Mouse (Mus musculus) midbrain, embryonic 11.5 days (tissue): ENCODE measurements at regions not wholly inside any gene's neighbourhood (a gene's known extent, or its start where the extent isn't known, plus 50 kb on each side); places are given as distances from the start of the nearest gene placed in this dataset.

Experiments
- ATAC-seq: fragments of 200-750 bp; cut with Nextera tagmentation; 2 replicates; pipeline ENCODE4 v1.8.0; 2017; ENCODE audit warnings: moderate TSS enrichment, moderate library complexity; ENCODE audit not compliant: low FRiP score
- DNase-seq: peaks from one replicate; pipeline ENCODE4 v3.0.0; 2015; ENCODE audit warnings: low spot score; ENCODE audit errors: missing footprints
- H3K27ac ChIP-seq: fragments of 300-500 bp; sonication (generic); 2 replicates; pipeline ENCODE4 v1.5.1; 2014; ENCODE audit warnings: low read depth, low read length
- H3K27me3 ChIP-seq: fragments of 300-500 bp; sonication (generic); 2 replicates; pipeline ENCODE4 v1.6.1; 2014; ENCODE audit warnings: mild to moderate bottlenecking, low read length, moderate library complexity, mixed read lengths; ENCODE audit not compliant: control insufficient read depth, insufficient read depth
- H3K36me3 ChIP-seq: fragments of 300-500 bp; sonication (generic); 2 replicates; pipeline ENCODE4 v1.6.1; 2014; ENCODE audit warnings: mild to moderate bottlenecking, low read length, moderate library complexity, mixed read lengths; ENCODE audit not compliant: control insufficient read depth, insufficient read depth
- H3K4me1 ChIP-seq: fragments of 300-500 bp; sonication (generic); 2 replicates; pipeline ENCODE4 v1.6.1; 2014; ENCODE audit warnings: low read length; ENCODE audit not compliant: control insufficient read depth, insufficient read depth
- H3K4me2 ChIP-seq: fragments of 300-500 bp; sonication (generic); 2 replicates; pipeline ENCODE4 v1.6.1; 2014; ENCODE audit warnings: mild to moderate bottlenecking, moderate library complexity
- H3K4me3 ChIP-seq: fragments of 300-500 bp; sonication (generic); 2 replicates; pipeline ENCODE4 v1.5.1; 2014; ENCODE audit warnings: low read depth, low read length
- H3K9ac ChIP-seq: fragments of 300-500 bp; sonication (generic); 2 replicates; pipeline ENCODE4 v1.6.1; 2014; ENCODE audit warnings: low read length
- H3K9me3 ChIP-seq: fragments of 300-500 bp; sonication (generic); 2 replicates; pipeline ENCODE4 v1.6.1; 2016; ENCODE audit warnings: low read length; ENCODE audit not compliant: control insufficient read depth
- WGBS: fragments of 180-500 bp; shearing (Covaris S2); extraction: QIAGEN DNeasy Blood & Tissue Kit; methylation state at CpG from one replicate; pipeline ENCODE4 v1.1.7; 2014; 5-methylcytosine and 5-hydroxymethylcytosine counted together

DNA sequence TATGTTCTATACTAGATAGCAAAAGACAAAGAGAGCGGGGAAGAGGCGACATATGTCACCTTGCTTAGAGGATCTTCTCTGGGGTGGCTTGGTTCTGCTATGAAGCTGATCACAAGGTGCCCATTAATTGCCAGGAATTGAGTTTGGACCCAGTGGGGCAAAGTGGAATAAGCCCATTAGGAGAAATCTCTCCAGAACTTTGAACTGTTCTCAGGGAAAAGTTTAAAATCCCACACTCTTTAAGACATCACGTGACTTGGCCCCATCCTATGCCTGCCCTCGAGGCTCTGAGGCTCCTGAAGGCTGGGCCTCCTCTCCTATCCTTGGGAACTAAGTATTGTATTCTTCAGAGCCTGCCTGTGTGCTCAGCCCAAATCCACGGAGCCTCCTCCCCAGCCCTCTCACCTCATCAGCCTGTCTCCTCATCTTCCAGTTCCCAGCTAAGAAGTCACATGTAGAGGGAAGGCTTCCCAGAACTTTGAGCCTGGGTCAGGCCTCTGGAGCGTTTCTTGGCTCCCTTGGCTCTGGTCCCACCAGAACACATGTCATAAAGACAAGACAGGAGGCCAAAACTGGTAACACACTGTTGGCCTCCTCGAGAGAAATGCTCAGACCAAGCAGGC is 151.5 kb upstream of the Habp2 start:
- peak; percentile 41 for DNase-seq
- Histone ChIP-seq H3K4me2 (no peak overlapping the region), H3K9ac (no peak overlapping the region), H3K36me3 (no peaks in the 10 kb centered on the region), H3K4me3 (no peak overlapping the region), H3K4me1 (peaks cover 27% of the 10 kb centered on the region), H3K9me3 (no peaks in the 10 kb centered on the region), H3K27me3 (no peaks in the 10 kb centered on the region; the same call in 1 of the 2 replicates), H3K27ac (no peak overlapping the region)
- WGBS, result 84% methylated on average over 7 of the region's 7 CpGs
- no peak for ATAC-seq

DNA sequence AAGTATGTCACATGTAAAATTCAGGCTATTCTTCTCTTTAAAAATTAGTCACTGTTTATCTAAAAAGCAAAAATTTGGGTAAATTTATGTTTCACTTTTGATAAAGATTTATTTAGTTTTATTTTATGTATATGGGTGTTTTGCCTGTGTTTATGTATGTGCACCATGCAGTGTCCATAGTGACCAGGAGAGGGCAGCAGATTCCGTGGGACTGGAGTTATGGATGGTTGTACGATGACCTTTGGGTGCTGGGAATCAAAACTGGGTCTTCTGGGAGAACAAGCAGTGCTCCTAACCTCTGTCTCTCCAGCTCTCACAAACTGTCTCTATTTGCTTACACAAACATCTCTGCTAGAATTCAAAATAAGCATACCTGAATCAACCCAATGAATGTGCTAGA is 146.4 kb upstream of the Habp2 start:
- ATAC-seq (no peak), DNase-seq (no peak)
- Histone ChIP-seq H3K4me1 (no peaks in the 10 kb centered on the region), H3K4me2 (no peak overlapping the region), H3K27ac (no peak overlapping the region), H3K9me3 (peaks cover 11% of the 10 kb centered on the region; the same call in 1 of the 2 replicates), H3K36me3 (no peaks in the 10 kb centered on the region), H3K9ac (no peak overlapping the region), H3K27me3 (no peaks in the 10 kb centered on the region; the same call in 1 of the 2 replicates), H3K4me3 (no peak overlapping the region)
- WGBS, result 82% methylated on average over 2 of the region's 2 CpGs

DNA sequence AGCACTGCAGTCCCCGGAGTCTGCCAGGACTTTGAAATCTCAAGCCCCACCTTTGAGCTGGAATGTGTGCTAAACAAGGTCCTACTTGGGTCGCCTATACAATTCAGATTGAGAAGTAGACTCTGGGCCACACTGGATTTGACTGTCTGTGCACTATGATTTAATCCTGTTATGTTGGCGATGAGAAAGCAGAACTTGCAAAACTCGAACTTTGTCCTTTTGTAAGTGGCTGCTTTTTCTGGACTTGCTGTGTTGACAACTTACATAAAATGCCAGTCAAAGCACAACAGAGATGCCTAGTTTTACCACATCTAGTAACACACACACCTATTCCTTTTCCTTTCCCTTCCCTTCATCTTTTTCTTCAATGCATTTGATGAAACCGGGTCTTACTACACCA is 142.7 kb upstream of the Habp2 start:
- Histone ChIP-seq H3K4me3 (no peak overlapping the region), H3K4me1 (no peaks in the 10 kb centered on the region), H3K36me3 (no peaks in the 10 kb centered on the region), H3K27ac (no peak overlapping the region), H3K27me3 (no peaks in the 10 kb centered on the region), H3K4me2 (no peak overlapping the region), H3K9me3 (peaks cover 11% of the 10 kb centered on the region; the same call in 1 of the 2 replicates), H3K9ac (no peak overlapping the region)
- WGBS, result 85% methylated on average over 5 of the region's 5 CpGs
- DNase-seq (no peak), ATAC-seq (no peak)

DNA sequence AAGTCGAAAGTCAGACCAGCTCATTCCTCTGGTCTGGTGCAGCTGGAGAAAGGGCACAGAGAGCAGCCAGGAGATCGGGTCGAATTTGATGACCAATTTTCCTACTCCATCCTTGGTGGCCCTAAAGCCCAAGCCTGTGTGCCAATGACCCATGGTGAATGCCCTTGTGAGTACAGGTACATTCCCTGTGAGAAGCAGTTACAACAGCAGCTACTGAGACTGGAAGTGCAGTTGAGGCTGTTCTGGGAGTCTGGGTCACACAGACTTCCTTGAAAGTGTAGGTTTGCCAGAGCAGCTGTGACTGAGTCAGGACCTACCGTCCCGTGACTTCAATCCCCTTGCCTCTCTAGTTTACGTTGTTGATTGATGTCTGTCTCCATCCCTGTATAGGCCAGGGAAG is 129.8 kb upstream of the Habp2 start:
- no peak overlapping the region for H3K9ac ChIP-seq
- no peaks in the 10 kb centered on the region for H3K27me3 ChIP-seq
- no peak overlapping the region for H3K4me3 ChIP-seq
- ATAC-seq (no peak), DNase-seq (no peak)
- WGBS, result 76% methylated on average over 6 of the region's 6 CpGs
- no peaks in the 10 kb centered on the region for H3K4me1 ChIP-seq
- H3K36me3 ChIP-seq, result no peaks in the 10 kb centered on the region
- no peaks in the 10 kb centered on the region for H3K9me3 ChIP-seq
- H3K4me2 ChIP-seq, result no peak overlapping the region
- H3K27ac ChIP-seq, result no peak overlapping the region

DNA sequence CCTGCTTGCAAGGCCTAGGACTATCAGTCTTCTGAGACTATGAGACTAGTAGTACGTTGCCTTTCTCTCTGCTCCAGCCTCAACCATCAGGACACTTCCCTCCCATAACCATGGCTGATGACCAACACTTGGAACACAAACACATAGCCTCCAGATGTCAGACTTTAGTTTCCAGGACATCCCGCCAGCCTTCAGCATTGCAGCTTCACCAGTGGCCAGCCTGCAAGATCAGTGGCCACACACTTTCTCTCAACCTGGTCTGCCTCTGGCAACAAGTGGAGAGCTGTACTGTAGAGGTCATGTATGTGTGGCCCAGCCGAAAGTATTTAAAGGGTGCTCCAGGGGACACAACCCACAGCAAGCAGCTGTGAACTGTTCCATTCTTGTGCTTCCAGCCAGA is 124.8 kb upstream of the Habp2 start:
- Histone ChIP-seq H3K27ac (no peak overlapping the region), H3K4me3 (no peak overlapping the region), H3K9ac (no peak overlapping the region), H3K4me1 (no peaks in the 10 kb centered on the region), H3K4me2 (no peak overlapping the region), H3K27me3 (no peaks in the 10 kb centered on the region), H3K9me3 (no peaks in the 10 kb centered on the region), H3K36me3 (no peaks in the 10 kb centered on the region)
- WGBS, result 88% methylated on average over 3 of the region's 3 CpGs
- ATAC-seq (no peak), DNase-seq (no peak)

DNA sequence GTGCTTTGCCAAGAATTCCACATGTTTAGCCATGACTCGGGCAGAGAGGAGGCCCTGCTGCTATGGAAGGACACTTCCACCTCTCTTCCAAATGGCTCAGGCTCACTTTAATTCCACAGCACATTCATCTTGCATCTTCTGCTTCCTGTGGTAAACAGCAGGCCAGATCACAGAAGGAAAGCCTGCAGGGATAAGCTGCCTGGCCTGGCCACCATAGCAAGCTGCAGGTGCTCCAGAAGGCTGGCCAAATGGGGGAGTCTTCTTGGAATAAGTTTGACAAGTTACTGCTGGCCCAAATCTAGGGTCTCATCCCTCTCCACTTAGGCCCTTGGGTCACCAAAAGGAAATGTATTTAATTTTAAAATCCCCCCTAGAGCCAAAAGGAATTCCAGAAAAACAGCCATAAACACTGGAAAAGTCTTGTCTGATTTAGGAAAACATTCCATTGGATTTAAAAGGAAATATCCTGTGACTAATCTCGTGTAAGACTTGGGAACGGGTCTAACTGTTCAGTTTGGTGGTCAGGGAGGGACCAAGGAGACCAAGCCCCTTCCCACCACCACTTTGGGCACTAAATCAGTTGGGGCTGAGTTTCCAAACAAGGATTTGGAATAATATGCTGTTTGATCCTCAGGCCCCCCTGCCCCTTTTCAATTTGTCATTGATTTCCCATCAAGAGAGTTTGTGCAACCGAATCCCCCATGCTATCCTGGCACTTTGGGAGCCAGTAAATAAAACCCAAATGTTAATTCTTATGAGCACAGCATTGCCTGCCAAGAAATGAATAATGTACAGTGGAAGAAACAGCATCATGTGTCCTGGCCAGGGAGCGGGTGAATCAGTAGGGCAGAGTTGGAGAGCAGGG is 117.6 kb upstream of the Habp2 start:
- H3K9ac ChIP-seq, result no peak overlapping the region
- DNase-seq (no peak), ATAC-seq (no peak)
- no peaks in the 10 kb centered on the region for H3K36me3 ChIP-seq
- H3K27ac ChIP-seq, result no peak overlapping the region
- 81% methylated on average over 5 of the region's 5 CpGs for WGBS
- no peak overlapping the region for H3K4me3 ChIP-seq
- no peaks in the 10 kb centered on the region for H3K4me1 ChIP-seq
- H3K27me3 ChIP-seq, result no peaks in the 10 kb centered on the region
- H3K9me3 ChIP-seq, result no peaks in the 10 kb centered on the region; the same call in 1 of the 2 replicates
- no peak overlapping the region for H3K4me2 ChIP-seq

DNA sequence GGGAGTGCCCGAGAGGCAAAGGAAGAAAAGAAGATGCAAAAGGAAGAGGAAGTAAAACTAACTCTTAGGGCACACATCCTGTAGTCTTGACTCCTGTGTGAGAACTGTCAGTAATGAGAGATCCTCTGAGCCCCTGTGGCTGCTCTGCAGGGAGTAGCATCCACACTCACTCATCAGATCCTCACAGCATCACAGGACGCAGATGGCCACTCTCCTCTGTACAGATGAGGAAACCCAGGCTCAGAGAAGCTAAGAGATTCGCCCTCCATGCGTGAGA is 117.0 kb upstream of the Habp2 start:
- Histone ChIP-seq H3K4me2 (no peak overlapping the region), H3K4me3 (no peak overlapping the region), H3K4me1 (no peaks in the 10 kb centered on the region), H3K27ac (no peak overlapping the region), H3K9ac (no peak overlapping the region), H3K9me3 (no peaks in the 10 kb centered on the region; the same call in 1 of the 2 replicates), H3K36me3 (no peaks in the 10 kb centered on the region), H3K27me3 (no peaks in the 10 kb centered on the region)
- DNase-seq (no peak), ATAC-seq (no peak)
- WGBS, result 78% methylated on average over 4 of the region's 4 CpGs

DNA sequence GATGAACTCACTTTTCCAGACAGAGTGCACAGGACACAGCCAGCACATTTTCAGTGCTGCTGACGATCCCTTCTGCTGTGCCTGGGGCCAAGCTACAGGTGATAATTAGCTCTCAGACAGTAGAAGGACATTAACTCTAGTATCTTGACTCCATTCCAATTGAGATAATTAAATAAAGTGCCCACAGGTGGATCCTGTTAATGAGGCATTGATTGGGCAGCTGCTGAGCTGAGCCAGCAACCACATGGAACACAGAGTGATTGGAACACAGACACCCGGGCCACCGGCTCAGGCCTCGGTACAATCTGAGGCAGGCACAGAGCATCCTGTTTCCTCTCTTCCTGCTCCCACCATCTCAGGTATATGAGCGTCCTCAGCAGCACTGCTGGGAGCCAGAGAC is 114.5 kb upstream of the Habp2 start:
- 81% methylated on average over 5 of the region's 5 CpGs for WGBS
- DNase-seq, result no peak

DNA sequence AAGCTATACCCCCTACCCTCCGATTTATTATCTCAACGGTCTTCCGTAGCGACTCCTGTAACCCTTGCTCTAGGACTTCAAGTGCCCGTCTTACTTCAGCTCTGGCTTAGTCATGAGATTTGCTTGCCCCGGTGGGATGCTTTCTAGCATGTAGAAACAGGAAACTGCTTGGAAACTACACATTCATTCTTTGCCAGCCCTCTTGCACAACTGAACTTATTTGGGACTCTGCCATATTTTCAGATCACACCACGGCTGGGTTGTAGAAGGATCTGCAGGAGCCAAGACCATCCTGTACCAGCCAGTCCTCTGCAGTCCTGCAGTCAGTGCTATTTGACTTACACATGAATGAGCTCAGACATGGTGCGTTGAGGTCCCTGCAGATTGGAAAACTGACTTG is 110.9 kb upstream of the Habp2 start:
- no peaks in the 10 kb centered on the region for H3K27me3 ChIP-seq
- no peaks in the 10 kb centered on the region for H3K36me3 ChIP-seq
- no peak overlapping the region for H3K4me3 ChIP-seq
- ATAC-seq, result no peak
- no peaks in the 10 kb centered on the region for H3K9me3 ChIP-seq
- DNase-seq, result peak; percentile 47
- WGBS, result 98% methylated on average over 8 of the region's 8 CpGs
- no peak overlapping the region for H3K9ac ChIP-seq
- no peak overlapping the region for H3K27ac ChIP-seq
- no peaks in the 10 kb centered on the region for H3K4me1 ChIP-seq
- no peak overlapping the region for H3K4me2 ChIP-seq

More for the DNA sequence above, 114.5 kb upstream of the Habp2 start:
- H3K27ac ChIP-seq, result no peak overlapping the region
- no peak overlapping the region for H3K4me3 ChIP-seq
- no peak for ATAC-seq
- no peak overlapping the region for H3K4me2 ChIP-seq
- no peak overlapping the region for H3K9ac ChIP-seq
- H3K27me3 ChIP-seq, result no peaks in the 10 kb centered on the region
- no peaks in the 10 kb centered on the region for H3K4me1 ChIP-seq
- no peaks in the 10 kb centered on the region; the same call in 1 of the 2 replicates for H3K9me3 ChIP-seq
- H3K36me3 ChIP-seq, result no peaks in the 10 kb centered on the region
